Mouse (Mus musculus): ENCODE data around the gene Mtmr4.

The Mtmr4 gene

DNA sequence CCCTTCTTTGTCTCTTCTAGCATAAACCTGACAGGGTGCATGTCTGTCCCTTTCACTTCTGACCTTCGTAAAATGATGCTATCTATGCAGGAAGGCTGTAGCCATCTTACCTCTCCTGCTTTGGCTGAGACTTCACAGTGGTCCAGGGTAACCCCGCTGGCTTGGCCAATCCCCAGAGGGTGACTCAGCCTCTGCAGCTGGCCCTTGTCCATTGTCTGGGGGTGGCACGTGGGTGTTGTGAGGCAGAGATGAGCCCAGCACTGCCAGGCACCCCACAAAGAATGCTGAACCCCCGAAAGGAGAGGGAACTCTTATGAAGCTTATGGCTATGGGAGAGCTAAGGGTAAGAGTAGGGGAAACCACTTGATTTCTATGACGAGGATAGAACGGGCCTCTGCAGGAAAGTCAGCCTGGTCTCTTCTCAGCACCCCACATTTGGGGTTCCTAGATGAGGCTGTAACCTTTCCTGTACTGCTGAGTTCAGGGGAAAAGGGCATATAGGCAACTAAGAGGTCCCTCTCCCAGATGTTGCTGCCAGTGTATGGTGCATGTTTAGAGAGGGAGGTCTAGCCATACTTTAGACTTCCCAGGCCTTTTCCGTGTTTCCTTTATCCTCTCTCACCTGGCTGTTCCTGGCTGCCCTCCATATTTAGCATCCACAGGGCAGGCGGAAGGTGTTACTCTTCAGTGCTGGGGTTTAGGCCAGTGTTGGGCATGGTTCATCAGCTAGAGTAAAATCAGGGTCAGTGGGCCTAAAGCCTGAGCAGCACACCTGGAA lies 9.8 kb upstream of the Mtmr4 start:
- no peak for DNase-seq

DNA sequence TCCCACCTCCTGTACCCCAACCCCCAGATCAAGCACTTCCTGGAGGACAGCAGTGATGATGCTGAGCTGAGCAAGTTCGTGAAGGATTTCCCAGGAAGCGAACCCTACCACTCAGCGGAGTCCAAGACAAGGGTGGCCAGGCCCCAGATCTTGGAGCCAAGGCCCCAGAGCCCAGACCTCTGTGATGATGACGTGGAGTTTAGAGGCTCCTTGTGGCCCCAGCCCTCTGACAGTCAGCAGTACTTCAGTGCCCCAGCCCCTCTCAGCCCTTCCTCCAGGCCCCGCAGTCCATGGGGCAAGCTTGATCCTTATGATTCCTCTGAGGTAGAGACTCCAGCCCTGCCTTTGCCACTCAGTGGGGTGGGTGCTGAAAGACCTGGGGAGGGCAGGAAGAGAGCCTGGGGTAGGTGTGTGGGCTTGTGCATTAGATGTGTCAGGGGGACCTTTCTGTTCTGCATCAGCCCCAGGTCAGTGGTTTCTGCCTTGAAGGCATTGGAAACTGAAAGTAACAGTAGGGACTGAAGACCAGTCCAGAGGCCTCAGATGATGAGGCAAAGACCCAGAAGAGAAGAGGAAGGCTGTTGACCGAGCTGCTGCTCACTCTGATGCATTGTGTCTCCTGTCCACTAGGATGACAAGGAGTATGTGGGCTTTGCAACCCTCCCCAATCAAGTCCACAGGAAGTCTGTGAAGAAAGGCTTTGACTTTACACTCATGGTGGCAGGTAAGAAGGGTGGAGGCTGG lies 8.5 kb upstream of the Mtmr4 start:
- no peak for DNase-seq

DNA sequence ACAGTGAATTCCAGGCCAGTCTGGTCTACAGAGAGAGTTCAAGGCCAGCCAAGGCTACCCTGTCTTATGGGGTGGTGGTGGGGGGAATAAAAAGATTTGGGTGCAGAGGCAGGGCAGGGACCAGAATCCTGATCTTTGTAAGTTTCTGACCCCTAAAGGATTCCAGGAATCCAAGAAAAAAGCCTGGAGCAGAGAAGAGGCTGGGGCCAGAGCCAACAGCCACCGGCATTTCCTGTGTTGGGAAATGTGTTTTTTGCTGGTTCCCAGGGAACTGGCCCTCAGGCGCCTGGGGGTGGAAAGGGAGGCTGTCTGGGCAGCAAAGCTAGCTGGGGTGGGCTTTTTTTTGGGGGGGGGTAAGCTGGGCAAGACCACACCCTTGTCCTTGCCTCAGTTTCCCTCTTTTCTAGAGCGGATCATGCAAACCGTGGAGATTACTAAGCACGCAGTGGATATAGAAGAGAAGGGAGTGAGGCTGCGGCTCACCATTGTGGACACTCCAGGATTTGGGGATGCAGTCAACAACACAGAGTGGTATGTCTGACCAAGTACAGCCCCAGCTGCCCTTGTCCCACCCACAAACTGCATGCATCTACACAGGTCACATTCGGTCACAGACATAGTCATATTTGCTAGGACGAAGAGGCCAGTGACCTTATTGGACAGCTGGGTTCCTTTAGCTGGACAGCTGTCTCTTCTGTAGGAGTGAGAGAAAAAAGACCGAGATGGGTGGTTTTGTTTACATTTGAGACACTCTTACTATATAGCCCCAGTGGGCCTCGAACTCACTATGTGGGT lies 7.1 kb upstream of the Mtmr4 start:
- DNase-seq = peak; percentile 70 to 71

DNA sequence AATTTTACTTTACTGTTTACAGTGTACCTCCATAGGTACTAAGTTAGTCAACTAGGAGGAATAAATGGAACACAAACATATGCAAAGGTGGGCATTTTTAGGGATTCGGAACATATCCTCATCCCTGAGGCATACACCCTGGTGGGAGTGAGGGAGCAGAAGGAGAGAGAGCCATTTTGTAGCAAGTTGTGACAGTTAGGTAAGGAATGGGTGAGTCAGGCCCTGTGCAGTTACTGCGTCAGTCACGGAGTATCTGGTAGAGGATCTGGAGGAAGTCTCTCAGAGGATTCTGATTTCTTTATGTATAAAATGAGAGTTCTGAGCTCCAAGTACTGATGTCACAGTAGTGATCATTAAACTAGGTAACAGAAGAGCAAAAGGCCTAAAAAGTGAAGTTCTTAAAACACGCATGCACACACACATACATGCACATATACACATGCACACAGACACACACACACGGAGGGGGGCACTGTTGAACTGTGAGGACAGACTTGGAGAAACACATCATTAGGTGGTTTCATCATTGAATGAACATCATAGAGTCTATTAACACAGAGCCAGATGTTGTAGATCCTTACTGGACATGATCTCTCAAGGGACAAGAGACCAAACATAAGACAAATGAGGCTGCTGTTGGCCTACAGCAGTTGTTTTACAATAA lies 4.6 kb upstream of the Mtmr4 start:
- no peak for DNase-seq

DNA sequence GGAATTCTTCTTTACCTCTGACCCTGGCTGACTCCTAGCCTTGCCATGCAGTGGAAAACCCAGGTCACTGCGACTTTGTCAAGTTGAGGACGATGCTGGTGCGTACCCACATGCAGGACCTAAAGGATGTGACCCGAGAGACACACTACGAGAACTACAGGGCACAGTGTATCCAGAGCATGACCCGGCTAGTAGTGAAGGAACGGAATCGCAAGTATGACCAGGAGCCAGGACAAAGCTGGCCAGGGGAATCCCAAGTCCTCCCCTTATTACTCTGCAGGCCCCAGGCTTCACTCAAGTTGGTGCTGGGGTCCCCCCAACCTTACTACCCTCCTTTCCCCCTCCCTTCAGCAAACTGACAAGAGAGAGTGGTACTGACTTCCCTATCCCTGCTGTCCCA lies 2.4 kb upstream of the Mtmr4 start:
- no peak for DNase-seq

DNA sequence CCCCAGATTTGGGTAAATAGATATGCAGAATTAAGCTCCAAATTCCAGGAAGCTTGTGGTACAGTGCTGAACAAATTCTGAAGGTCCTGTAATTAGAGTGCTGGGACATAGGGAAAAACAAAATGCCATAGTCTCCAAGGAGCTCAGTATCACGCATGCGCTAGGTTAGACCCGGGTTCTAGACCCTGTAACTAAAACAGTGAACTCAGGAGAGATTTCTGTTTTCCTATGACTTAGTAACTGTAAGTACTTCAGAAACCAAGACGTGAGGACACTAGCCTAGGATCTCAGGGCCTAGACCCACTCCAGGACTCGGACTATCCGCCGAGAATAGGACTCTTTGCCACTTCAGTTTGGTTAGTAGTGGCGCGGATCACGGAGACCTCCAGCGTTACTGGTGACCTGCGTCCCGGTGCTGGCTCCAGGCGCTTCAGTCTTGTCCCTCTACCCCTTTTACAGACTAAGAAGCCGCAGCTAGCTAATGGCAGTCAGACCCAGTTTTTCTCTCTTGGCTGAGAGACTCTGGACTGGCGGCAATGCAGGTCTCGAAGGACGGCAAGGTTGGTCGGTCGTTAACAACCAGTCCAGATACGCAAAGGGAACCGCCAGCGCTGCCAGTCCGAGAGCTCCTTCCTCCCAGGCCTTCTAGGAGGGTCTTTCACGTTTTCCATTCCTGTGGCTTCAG lies 979 bp upstream of the Mtmr4 start:
- DNase-seq = peak; percentile 31 to 59

DNA sequence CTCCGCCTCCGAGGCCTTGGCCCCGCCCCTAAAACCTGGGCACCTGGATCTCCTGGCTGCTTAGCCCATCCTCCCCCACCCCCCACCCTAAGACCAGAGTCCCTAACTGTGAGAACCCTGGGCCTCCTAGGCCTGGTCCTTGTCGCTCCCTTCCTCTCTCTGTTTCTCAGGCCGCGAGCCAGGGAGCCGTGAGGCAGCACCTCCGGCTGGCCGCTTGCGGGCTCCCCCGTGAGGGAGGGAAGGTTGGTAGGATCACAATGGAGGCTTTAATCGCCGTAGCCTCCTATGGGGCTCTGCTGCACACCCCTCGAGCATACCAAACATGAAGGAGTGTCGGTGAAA lies 363 bp downstream of the Mtmr4 start:
- DNase-seq = no peak

DNA sequence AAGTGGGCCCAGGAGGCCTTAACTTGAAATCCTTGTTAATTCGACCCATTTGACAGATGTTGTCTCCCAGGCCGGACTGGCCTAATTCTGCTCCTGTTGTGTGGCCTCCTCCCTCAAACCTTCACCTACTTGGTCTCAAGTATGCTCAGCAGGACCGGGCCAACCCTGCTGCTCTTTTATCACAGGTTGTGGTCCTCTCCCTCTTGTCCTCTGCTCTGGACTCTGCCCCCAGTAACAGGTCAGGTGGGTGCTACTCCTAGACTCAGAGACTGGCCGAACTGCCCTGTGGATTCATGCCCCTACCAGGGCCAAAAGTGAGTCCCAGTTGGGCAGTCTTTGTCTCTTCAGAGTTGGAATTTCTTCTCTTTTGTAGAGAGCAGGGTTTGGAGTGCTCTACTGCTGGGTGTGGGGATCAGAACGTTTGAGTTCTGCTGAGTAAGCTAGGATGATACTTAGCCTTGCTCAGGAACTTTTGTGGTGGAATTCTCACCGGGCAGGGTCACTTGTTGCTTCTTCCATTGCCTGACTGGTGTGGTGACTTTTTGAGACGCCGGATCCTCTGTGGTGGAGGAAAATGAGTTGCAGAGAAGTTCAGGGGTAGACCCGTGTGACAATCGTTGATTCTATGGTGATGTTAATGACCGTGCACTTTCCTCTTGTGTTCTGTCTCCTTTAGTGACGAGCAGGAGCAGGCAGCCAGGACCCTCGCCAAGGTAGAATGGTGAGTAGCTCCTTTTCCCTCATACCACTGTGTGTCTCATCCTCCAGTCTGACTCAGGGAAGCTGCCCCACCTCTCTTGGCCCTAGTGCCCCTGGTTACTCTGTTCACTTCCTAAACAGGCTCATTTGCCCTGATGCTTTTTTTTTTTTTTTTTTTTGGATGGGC lies 994 bp downstream of the Mtmr4 start:
- peak; percentile 78 to 86 for DNase-seq

DNA sequence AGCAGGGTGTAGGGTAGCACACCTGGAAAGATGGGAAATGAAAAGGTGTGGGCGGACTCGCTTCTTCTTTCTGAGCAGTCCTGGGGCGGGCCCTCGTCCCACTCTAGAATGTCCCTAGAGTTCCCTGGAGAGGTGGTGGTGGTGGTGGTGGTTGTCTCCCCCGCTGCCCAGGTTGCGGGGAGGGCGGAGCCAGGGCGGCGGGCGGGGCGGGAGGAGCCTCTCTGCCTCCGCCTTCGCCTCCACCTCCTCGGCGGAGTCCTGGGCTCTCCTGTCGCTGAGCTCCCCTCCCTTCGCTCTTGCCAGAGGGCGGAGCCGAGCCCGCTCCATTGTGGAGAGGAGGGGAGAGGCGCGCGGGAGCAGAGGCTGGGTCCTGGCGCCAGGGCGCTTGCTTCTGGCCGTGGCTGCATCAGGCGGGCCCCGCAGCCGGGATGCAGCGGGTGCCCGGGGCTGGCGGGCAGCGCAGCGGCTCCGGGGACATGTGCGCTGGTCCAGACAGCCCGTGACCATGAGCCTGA lies 3.4 kb downstream of the Mtmr4 start:
- DNase-seq = peak; percentile 93

DNA sequence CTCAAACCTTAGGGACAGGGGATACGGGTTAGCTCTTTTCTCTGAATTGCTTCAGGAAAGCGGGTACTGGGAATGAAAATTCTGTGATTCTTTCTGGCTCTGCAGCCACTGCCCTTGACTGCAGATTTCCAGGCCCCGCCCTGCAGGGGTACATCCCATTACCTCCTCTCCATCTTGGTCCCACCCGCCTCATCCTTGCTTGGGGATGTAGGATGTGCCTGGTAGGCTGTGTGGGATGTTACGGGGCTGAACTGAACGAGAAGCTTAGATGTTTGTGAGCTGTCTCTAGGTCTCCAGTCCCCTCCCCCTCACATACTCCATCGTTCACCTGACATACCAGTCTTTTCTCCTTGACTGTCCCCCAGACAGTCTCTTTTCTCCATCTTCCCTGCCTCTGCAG lies 4.0 kb downstream of the Mtmr4 start:
- no peak for DNase-seq

DNA sequence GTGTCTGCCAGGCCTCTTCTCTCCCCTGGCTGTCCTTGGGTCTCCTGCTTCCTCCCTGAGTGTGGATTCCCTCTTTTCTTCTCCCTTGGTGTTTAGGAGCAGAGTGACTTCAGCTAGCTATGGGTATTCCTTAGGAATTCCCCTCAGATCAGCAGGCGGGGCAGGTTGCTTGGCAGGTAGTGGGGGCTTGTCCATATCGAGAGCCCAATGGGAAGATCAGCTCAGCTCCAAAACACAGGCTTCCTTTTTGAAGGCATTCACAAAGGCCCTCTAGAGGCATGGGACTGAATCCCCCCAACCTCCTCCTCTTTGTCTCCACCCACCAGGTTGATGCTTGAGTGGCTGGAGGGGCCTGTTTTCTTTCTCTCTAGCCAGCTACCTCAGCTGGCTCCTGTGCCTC lies 4.5 kb downstream of the Mtmr4 start:
- no peak for DNase-seq

DNA sequence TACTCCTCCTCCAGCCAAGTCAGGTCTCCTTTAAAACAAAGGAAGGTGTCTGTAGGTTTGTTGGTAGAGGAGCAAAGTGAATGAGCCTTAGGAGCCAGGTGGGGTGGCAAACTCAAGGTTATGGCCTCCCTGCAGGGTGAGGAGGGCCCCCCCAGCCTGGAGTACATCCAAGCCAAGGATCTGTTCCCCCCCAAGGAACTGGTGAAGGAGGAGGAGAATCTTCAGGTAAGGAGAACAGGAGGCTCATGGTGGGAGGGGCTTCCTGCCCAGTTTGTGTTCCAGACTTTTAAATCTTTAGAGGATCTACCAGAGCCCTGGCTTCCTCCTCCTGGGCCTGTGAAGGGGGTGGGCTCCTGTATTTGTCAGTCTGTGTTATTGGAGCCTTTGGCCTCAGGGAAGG lies 5.1 kb downstream of the Mtmr4 start:
- no peak for DNase-seq

DNA sequence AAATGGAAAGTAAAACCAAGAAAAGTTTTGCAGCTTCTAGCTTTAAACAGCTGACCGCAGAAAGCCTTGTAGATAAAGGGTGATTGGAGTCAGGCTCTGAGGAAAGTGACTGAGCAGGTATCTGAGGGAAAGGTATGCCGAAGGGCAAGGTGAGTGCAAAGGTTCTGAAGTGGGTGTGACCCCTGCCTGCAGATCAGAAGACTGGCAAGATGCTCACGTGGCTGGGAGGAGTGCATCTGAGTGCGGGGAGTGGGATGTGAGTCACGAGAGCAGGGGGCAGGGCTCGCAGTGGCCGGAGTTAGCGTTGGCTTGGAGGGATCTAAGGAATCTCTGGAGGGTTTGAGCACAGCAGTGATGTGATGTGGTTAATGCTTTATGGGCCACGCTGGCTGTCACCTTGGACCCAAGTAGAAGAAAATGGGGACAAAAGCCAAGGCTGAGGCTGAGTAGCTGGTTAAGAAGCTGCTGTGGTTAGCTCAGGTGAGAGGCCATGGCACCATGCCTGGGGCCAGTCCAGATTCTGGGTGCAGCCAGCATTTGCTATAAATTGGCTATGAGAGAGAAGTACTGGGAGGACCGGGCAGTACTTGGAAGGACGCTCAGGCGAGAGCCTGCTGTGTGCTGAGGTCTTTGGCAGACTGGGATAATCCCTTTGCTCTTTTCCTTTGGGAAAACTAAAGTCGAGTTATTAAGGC lies 7.6 kb downstream of the Mtmr4 start:
- DNase-seq = peak; percentile 39 to 49

DNA sequence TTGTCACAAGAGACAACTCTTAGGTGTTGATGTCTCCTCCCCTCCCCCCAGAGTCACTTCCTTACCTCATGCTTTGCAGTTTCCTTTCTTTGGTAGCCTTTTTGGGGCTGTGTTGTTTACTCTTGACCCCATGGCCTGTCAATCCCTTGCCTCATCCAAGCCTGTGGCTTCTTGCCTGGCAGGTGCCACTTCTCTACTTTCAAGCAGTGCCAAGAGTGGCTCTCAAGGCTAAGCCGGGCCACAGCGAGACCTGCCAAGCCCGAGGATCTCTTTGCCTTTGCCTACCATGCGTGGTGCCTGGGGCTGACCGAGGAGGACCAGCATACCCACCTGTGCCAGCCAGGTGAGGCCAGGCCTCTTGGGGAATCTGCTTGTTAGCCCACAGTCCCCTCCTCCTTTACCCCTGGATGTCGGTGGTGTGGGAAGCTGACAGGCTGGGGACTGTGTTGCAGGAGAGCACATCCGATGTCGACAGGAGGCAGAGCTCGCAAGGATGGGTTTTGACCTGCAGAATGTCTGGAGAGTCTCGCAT lies 8.4 kb downstream of the Mtmr4 start:
- no peak for DNase-seq

DNA sequence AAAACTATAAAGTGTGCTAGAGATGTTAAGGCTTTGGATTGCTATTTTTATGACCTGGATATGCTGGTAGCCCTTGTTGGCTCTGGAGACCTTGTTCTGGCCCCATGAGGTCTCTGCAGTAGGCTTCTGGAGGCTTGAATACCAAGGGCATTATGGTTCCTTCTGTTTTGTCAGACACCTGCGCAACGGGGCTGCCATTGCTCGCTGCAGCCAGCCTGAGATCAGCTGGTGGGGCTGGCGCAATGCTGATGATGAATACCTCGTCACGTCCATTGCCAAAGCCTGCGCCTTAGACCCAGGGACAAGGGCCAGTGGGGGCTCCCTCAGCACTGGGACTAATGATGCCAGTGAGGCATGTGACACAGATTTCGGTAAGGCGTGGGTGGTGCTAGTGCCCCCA lies 10.3 kb downstream of the Mtmr4 start:
- no peak for DNase-seq

DNA sequence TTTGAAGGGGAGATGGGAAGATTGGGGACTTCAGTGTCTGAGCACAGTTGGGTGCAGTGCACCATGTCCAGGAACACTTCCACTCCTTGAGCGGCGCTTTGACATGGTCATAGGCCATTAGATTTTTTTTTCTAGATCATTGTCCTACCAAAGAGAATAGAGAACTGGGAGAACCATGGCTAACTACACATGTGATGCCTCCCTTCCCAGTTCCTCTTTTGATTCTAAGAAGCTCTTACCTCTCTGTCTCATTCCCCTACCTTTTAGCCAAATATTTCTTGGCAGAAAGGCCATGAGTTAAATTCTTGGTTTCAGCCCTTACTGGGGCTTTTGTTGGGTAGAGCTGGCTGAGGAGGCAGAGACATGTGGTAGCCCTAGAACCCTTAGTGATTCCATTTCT lies 11.6 kb downstream of the Mtmr4 start:
- DNase-seq = no peak

DNA sequence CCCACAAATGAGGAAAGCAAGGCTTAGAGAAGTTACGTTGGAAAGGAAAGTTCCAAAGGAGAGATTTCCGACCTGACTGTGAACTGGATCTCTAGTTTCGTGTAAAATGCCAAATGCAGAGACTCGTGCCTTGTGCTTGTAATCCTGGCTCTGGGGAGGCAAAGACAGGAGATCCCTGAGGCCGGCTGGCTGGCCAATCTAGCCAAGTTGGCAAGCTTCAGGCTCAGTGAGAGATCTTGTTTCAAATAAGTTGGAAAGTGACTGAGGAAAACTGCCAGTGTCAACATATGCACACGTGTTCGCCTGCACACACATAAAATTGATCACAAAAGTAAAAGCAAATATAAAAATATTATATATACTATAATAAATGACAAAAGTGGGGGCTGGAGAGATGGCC lies 17.3 kb downstream of the Mtmr4 start:
- no peak for DNase-seq

DNA sequence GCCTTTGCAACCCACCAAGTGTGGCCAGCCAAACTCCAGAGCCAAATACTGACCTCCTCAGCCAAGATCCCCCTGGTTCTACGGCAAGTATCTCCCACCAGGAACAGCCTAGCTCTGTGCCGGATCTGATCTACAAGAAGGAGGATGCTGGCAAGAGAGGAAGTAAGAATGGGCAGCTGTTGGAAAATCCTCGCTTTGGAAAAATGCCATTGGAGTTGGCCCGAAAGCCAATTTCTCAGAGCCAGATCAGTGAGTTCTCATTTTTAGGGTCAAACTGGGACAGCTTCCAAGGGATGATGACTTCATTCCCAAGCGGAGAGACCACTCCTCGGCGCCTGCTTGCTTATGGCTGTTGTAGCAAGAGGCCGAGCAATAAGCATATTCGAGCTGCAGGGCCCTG lies 19.6 kb downstream of the Mtmr4 start:
- DNase-seq = no peak

DNA sequence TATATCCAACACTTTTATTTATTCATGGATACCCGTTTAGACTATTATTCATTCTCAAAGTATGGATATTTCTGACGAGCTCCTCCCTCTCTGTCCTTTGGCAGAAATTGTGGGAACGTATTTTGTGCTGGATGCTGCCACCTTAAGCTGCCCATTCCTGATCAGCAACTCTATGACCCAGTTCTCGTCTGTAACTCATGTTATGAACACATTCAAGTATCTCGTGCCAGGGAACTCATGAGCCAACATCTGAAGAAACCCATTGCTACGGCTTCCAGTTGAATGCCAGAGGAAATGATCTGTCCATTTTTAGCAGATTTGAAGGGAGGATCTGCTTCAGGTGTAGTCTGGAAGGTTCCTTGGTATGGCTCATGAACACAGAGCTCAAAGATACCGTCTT lies 22.0 kb downstream of the Mtmr4 start:
- DNase-seq = no peak

DNA sequence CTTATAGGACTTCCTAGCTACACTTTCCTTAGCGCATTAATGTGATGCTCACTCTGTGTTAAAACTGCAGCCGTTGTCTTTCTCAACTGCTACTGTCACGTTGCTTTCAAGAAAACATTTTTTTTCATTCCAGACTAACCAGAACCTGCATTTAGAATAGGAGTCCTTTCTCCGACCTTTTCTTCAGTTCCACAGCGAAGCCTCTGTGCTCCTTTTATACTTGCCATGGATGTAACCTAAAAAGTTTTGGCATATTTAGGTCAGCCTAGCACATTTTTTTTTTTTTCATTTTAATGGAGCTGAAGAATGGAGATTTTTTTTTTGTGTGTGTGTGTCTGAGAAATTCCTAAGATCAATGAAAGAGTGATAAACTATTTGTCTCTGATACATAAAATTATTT lies 23.6 kb downstream of the Mtmr4 start:
- no peak for DNase-seq
